Mouse (Mus musculus) small intestine, adult 2 months (tissue): ENCODE data around the gene Rtf1. TPM values are rescaled to one million over a fixed set of nuclear protein-coding genes. Genes with fewer than 3 reads are reported as not detected.

Experiments
- H3K27ac ChIP-seq: fragments of 200-500 bp; 2 replicates; pipeline ENCODE4 v1.5.1; 2012; ENCODE audit warnings: low read depth, low read length, control low read depth, inconsistent platforms; ENCODE audit not compliant: insufficient read depth
- H3K27me3 ChIP-seq: fragments of 200-500 bp; 2 replicates; pipeline ENCODE4 v1.6.1; 2012; ENCODE audit warnings: mild to moderate bottlenecking, moderate library complexity, low read length, inconsistent platforms; ENCODE audit not compliant: control insufficient read depth, insufficient read depth
- H3K36me3 ChIP-seq: fragments of 200-500 bp; 2 replicates; pipeline ENCODE4 v1.6.1; 2012; ENCODE audit warnings: mild to moderate bottlenecking, low read length, control low read depth, inconsistent platforms; ENCODE audit not compliant: control insufficient read depth, insufficient read depth
- H3K4me1 ChIP-seq: fragments of 200-500 bp; 2 replicates; pipeline ENCODE4 v1.6.1; 2012; ENCODE audit warnings: low read length, inconsistent platforms, mixed read lengths; ENCODE audit not compliant: control insufficient read depth, insufficient read depth, insufficient read length
- H3K4me3 ChIP-seq: fragments of 200-500 bp; 2 replicates; pipeline ENCODE4 v1.5.1; 2012; ENCODE audit warnings: low read depth, mild to moderate bottlenecking, control low read depth, inconsistent platforms, low read length, moderate library complexity
- CTCF ChIP-seq: fragments of 200-500 bp; IDR thresholded peaks from 2 replicates; pipeline ENCODE4 v1.5.1; 2012; ENCODE audit warnings: low read depth, mild to moderate bottlenecking, control low read depth, inconsistent platforms, low read length, moderate library complexity, mixed read lengths; ENCODE audit not compliant: insufficient replicate concordance, insufficient read length; ENCODE audit errors: extremely low read depth
- POLR2A ChIP-seq: fragments of 200-500 bp; IDR thresholded peaks from 2 replicates; pipeline ENCODE4 v1.6.1; 2012; ENCODE audit warnings: low read depth, mild to moderate bottlenecking, control low read depth, inconsistent platforms, low read length, moderate library complexity
- WGBS: fragments of 180-500 bp; shearing (Covaris S2); methylation state at CpG from one replicate; pipeline ENCODE4 v1.1.7; 2018; 5-methylcytosine and 5-hydroxymethylcytosine counted together
- polyA plus RNA-seq: library from polyadenylated mRNA; depleted of rRNA; stranded (reverse); fragments of >200 nt; gene quantifications from 2 replicates; pipeline ENCODE4 v1.2.3, GENCODE M21; 2012; rRNA removed

Gene Rtf1
- polyA plus RNA-seq, 1 experiment: 3.8 TPM

- H3K4me1 ChIP-seq: peaks cover 8% of the 10 kb centered on the region
- TF ChIP-seq POLR2A (no peak), CTCF (no peak)
- H3K36me3 ChIP-seq: no peaks in the 10 kb centered on the region
- peak overlapping the region; percentile 85 for H3K4me3 ChIP-seq
- peaks cover 21% of the 10 kb centered on the region for H3K27me3 ChIP-seq
- WGBS: 1% methylated on average over 74 of the region's 77 CpGs
- no peak overlapping the region for H3K27ac ChIP-seq
These were observed 83.4 kb downstream of the Rtf1 start for GRCm38 (mm10) chr2:119758101-119758843.

- no peak for TF ChIP-seq POLR2A
- no peak for TF ChIP-seq CTCF
- peaks cover 8% of the 10 kb centered on the region for H3K4me1 ChIP-seq
- H3K36me3 ChIP-seq: peaks cover 3% of the 10 kb centered on the region
- H3K27me3 ChIP-seq: peaks cover 21% of the 10 kb centered on the region
- H3K27ac ChIP-seq: no peak overlapping the region
- peak overlapping the region; percentile 85 for H3K4me3 ChIP-seq
- 13% methylated on average over 44 of the region's 44 CpGs for WGBS
These were observed 84.3 kb downstream of the Rtf1 start for GRCm38 (mm10) chr2:119758844-119759835.

DNA sequence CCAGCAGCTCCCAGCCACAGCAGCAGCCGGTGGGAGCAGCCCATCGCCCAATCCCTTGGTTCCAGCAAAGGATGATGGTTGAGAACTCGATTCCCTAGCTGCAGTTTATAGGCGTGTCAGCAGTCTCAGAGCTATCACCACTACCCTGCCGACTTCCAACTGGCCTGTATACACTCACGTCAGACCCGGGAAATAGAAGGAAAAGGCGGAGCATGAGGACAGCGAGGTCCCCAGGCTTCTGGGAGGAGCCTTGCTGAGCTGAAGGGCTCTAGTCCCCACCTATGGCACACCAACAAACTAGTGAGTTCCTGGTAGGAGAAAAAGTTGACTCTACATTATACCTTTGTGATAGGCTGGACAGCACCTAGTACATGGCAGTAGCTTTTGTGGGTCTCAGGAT is 85.4 kb downstream of the Rtf1 start, which contains the start of gene Ltk:
Gene Ltk (minus strand): TSS at position 181 of the 400 bp plus-strand sequence.
- peaks cover 8% of the 10 kb centered on the region for H3K4me1 ChIP-seq
- H3K36me3 ChIP-seq: peaks cover 5% of the 10 kb centered on the region
- H3K4me3 ChIP-seq: peak within 1 kb of the TSS; percentile 85; the same call in 1 of the 2 replicates
- TF ChIP-seq POLR2A: no peak
- no peak for TF ChIP-seq CTCF
- peaks cover 21% of the 10 kb centered on the region for H3K27me3 ChIP-seq
- 21% methylated on average over 9 of the region's 9 CpGs for WGBS
- H3K27ac ChIP-seq: no peak within 1 kb of the TSS

- H3K27ac ChIP-seq: no peak overlapping the region
- 45% methylated on average over 1 of the region's 1 CpGs for WGBS
These were observed 87.4 kb downstream of the Rtf1 start for GRCm38 (mm10) chr2:119762276-119762675.

DNA sequence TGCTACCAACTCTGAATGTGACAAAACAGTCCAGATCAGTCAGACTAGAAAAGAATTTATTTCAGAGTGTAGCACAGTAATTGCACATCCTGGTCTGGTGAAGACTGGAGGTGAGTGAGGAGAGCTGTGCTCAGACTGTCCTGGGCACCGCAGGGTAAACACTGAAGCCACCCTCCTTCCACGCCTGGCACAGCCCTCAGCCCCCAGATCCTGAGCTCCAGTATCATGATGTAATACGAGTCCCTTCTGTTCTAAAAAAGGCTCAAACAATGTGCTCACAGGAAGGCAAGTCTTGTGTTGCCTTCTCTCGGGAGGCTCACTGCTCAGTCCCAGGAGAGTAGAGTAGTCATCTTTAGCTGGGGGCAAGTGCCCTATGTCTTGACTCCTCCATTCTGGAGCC is 89.1 kb downstream of the Rtf1 start:
- WGBS: 86% methylated on average over 4 of the region's 4 CpGs

More at GRCm38 (mm10) chr2:119762276-119762675, 87.4 kb downstream of the Rtf1 start:
- Histone ChIP-seq H3K4me1 (peaks cover 8% of the 10 kb centered on the region), H3K4me3 (no peak overlapping the region), H3K27me3 (peaks cover 20% of the 10 kb centered on the region), H3K36me3 (peaks cover 5% of the 10 kb centered on the region)
- no peak for TF ChIP-seq POLR2A
- TF ChIP-seq CTCF: no peak

GRCm38 (mm10) chr2:119767246-119767645 is 92.4 kb downstream of the Rtf1 start:
- TF ChIP-seq CTCF (no peak), POLR2A (no peak)
- no peak overlapping the region for H3K27ac ChIP-seq
- no peaks in the 10 kb centered on the region for H3K4me1 ChIP-seq
- H3K4me3 ChIP-seq: no peak overlapping the region
- peaks cover 33% of the 10 kb centered on the region for H3K36me3 ChIP-seq
- 90% methylated on average over 6 of the region's 6 CpGs for WGBS
- H3K27me3 ChIP-seq: no peaks in the 10 kb centered on the region

More for the DNA sequence above, 89.1 kb downstream of the Rtf1 start:
- Histone ChIP-seq H3K27me3 (peaks cover 3% of the 10 kb centered on the region; the same call in 1 of the 2 replicates), H3K36me3 (peaks cover 14% of the 10 kb centered on the region), H3K4me1 (no peaks in the 10 kb centered on the region), H3K27ac (no peak overlapping the region), H3K4me3 (no peak overlapping the region)
- TF ChIP-seq POLR2A (no peak), CTCF (no peak)

Other genes with a start within 250 kb of the Rtf1 start
- gene Ino80, start 197.4 kb upstream of the Rtf1 start, polyA plus RNA-seq: 2.1 and 4.6 TPM in 2 replicates
- gene Exd1, start 127.4 kb upstream of the Rtf1 start, polyA plus RNA-seq: 0.09 and 0.10 TPM in 2 replicates
- 58.2 and 102 TPM in 2 replicates for gene Chp1, start 127.4 kb upstream of the Rtf1 start, polyA plus RNA-seq
- gene Nusap1, start 56.8 kb upstream of the Rtf1 start, polyA plus RNA-seq: 0.23 and 0.75 TPM in 2 replicates
- 3.7 and 4.4 TPM in 2 replicates for gene Oip5, start 56.6 kb upstream of the Rtf1 start, polyA plus RNA-seq
- 0.53 and 1.4 TPM in 2 replicates for gene Ndufaf1, start 12.2 kb upstream of the Rtf1 start, polyA plus RNA-seq
- gene Itpka, start 67.3 kb downstream of the Rtf1 start, polyA plus RNA-seq: 21.6 and 39.7 TPM in 2 replicates
- gene Ltk, start 85.4 kb downstream of the Rtf1 start, polyA plus RNA-seq: 1.8 and 2.0 TPM in 2 replicates
- 12.8 and 18.2 TPM in 2 replicates for gene Rpap1, start 112.5 kb downstream of the Rtf1 start, polyA plus RNA-seq
- 3.2 and 6.3 TPM in 2 replicates for gene Tyro3, start 122.7 kb downstream of the Rtf1 start, polyA plus RNA-seq
- gene Mga, start 222.2 kb downstream of the Rtf1 start, polyA plus RNA-seq: 5.4 and 6.6 TPM in 2 replicates